Mouse (Mus musculus) lung, adult 2 months (tissue): ENCODE measurements around the gene 1700029P11Rik.

Source experiments
- CTCF ChIP-seq: fragments of 200-500 bp; IDR thresholded peaks from 2 replicates; pipeline ENCODE4 v1.5.1; 2011; ENCODE audit warnings: mild to moderate bottlenecking, low read length, control low read depth; ENCODE audit not compliant: insufficient read depth
- POLR2A ChIP-seq: fragments of 200-500 bp; IDR thresholded peaks from 2 replicates; pipeline ENCODE4 v1.6.1; 2011; ENCODE audit warnings: low read depth, mild to moderate bottlenecking, control low read depth, low read length, borderline replicate concordance; ENCODE audit errors: extremely low read depth

DNA sequence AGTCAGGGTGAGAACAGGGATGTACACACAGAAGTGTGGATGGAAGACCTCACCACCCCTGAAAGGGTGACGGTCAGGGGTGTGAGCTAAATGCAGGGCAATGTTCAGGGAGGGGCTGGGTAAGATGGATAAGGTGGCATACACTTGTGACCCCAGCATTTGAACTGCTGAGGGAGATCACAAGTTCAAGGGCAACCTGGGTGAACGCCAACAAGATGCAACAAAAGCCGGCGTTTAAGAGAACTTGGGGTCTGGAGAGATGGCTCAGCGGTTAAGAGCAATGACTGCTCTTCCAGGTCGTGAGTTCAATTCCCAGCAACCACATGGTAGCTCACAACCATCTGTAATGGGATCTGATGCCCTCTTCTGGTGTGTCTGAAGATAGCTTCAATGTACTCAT, 25.6 kb upstream of the 1700029P11Rik start:
- no peak for TF ChIP-seq CTCF
- TF ChIP-seq POLR2A, result no peak
